Mouse (Mus musculus) embryonic facial prominence, embryonic 13.5 days (tissue): ENCODE results near the gene Dnajc1. TPM values are rescaled to one million over a fixed set of nuclear protein-coding genes. Genes with fewer than 3 reads are reported as not detected.

ENCODE experiments used
- ATAC-seq: fragments of 200-750 bp; cut with Nextera tagmentation; 2 replicates; pipeline ENCODE4 v1.8.0; 2017; ENCODE audit warnings: low read depth; ENCODE audit not compliant: insufficient number of reproducible peaks, insufficient read depth, low FRiP score, low TSS enrichment
- H3K27ac ChIP-seq: fragments of 300-500 bp; sonication (generic); 2 replicates; pipeline ENCODE4 v1.5.1; 2015; ENCODE audit warnings: moderate library complexity, mild to moderate bottlenecking, inconsistent platforms
- H3K27me3 ChIP-seq: fragments of 300-500 bp; sonication (generic); 2 replicates; pipeline ENCODE4 v1.6.1; 2015; ENCODE audit warnings: mild to moderate bottlenecking, inconsistent platforms
- H3K36me3 ChIP-seq: fragments of 300-500 bp; sonication (generic); 2 replicates; pipeline ENCODE4 v1.6.1; 2015; ENCODE audit warnings: mild to moderate bottlenecking, inconsistent platforms
- H3K4me1 ChIP-seq: fragments of 300-500 bp; sonication (generic); 2 replicates; pipeline ENCODE4 v1.6.1; 2015; ENCODE audit warnings: inconsistent platforms
- H3K4me2 ChIP-seq: fragments of 300-500 bp; sonication (generic); 2 replicates; pipeline ENCODE4 v1.6.1; 2015; ENCODE audit warnings: moderate library complexity, mild to moderate bottlenecking, inconsistent platforms
- H3K4me3 ChIP-seq: fragments of 300-500 bp; sonication (generic); 2 replicates; pipeline ENCODE4 v1.5.1; 2015; ENCODE audit warnings: mild to moderate bottlenecking, inconsistent platforms
- H3K9ac ChIP-seq: fragments of 300-500 bp; sonication (generic); 2 replicates; pipeline ENCODE4 v1.6.1; 2015; ENCODE audit warnings: mild to moderate bottlenecking, inconsistent platforms
- H3K9me3 ChIP-seq: fragments of 300-500 bp; sonication (generic); 2 replicates; pipeline ENCODE4 v1.6.1; 2016; ENCODE audit warnings: inconsistent platforms
- WGBS: fragments of 180-500 bp; shearing (Covaris S2); methylation state at CpG from one replicate; pipeline ENCODE4 v1.1.7; 2015; ENCODE audit warnings: mixed read lengths; 5-methylcytosine and 5-hydroxymethylcytosine counted together
- polyA plus RNA-seq: library from polyadenylated mRNA; unstranded; fragments of >200 nt; fragmentation: Nextera tagmentation; extraction: Ambion mirVana; gene quantifications from 2 replicates; pipeline ENCODE4 v1.2.1, GENCODE M21; 2015

Dnajc1 gene
- polyA plus RNA-seq, 1 experiment from 2014 or later: 36.4 TPM

DNA sequence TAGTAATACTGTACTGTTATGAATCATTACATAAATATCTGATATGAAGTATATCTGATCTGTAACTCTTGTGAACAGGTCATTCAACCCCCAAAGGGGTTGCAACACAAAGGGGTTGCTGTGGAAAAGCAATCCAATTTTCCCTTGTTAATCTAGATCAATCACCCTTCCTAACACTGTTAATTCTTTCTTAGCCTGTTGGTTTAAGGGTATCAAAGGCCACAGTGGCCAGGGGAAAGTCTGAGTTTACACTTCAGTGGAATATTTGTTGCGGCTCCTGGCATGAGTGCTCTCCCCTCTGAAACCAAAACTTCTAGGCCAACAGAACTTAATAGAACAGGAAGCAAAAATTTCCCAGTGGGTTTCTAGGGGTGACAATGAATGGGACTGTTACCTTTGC, 28.2 kb downstream of the Dnajc1 start:
- Histone ChIP-seq H3K9me3 (no peaks in the 10 kb centered on the region; the same call in 1 of the 2 replicates), H3K4me3 (no peak overlapping the region), H3K4me2 (no peak overlapping the region), H3K27me3 (no peaks in the 10 kb centered on the region), H3K27ac (no peak overlapping the region), H3K9ac (no peak overlapping the region), H3K4me1 (no peaks in the 10 kb centered on the region), H3K36me3 (peaks cover 9% of the 10 kb centered on the region)
- WGBS: 82% methylated on average over 1 of the region's 1 CpGs
- ATAC-seq: no peak

DNA sequence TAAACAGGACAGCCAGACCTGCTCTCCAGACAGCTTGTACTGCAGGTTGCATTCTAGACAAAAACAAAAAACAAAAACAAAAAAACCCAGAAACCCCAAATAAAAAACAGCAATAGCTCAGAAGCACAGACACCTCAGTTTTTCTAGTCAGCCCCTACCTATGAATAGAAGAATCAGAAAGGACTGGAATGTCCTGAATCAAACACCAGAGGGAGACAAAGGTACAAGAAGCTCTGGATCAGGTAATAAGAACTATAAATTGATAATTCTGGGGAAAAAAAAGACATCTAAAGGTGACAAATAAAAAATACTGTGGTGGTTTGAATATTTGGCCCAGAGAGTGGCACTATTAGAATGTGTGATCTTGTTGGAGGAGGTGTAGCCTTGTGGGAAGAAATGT, 37.3 kb downstream of the Dnajc1 start:
- Histone ChIP-seq H3K9me3 (0 out of 2 replicates have a peak, but pooled peaks cover 3% of the 10 kb centered on the region), H3K27ac (no peak overlapping the region), H3K27me3 (no peaks in the 10 kb centered on the region), H3K4me3 (no peak overlapping the region), H3K9ac (no peak overlapping the region), H3K4me2 (no peak overlapping the region), H3K36me3 (no peaks in the 10 kb centered on the region), H3K4me1 (no peaks in the 10 kb centered on the region)
- ATAC-seq: no peak

DNA sequence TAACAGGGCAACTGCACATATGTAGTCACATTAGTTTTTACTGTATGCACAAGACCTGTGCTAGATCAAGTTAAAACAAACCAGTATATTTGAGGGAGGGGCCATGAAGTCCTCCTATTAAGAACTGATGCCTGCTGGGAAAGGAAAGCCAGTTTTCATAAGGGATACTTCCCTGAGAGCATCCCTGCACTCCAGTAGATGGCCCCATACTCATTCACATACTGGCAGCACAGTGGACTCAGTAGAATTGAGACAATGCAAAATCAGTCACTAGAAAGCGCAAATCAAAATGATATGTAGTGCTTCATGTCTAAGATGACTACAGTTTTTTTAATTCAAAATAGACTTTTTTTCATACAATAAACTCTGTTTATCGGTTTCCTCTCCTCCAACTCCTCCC, 40.0 kb downstream of the Dnajc1 start:
- Histone ChIP-seq H3K9me3 (0 out of 2 replicates have a peak, but pooled peaks cover 3% of the 10 kb centered on the region), H3K4me2 (no peak overlapping the region), H3K9ac (no peak overlapping the region), H3K27me3 (no peaks in the 10 kb centered on the region), H3K4me1 (no peaks in the 10 kb centered on the region), H3K36me3 (no peaks in the 10 kb centered on the region), H3K27ac (no peak overlapping the region), H3K4me3 (no peak overlapping the region)
- ATAC-seq: no peak
- 86% methylated on average over 2 of the region's 2 CpGs for WGBS

DNA sequence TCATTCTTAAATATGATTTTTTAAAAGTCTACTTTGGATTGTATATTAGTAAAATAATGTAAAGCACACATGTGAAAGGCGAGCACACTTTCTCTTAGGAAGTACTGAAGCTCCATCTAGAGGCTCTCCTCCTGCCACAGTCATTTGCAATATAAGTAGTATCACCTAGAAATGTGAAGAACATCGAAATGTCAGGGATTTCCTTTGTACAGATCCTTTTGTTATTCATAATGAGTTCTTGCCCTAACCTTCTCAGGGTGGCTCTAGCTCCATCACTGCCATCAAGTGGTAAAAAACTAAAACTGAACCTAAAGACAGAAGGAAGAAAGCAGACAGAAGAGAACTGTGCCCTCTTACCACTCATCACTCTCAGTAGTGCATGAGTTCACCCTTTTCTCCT, 49.2 kb downstream of the Dnajc1 start:
- H3K4me2 ChIP-seq: no peak overlapping the region
- no peaks in the 10 kb centered on the region for H3K9me3 ChIP-seq
- no peaks in the 10 kb centered on the region for H3K4me1 ChIP-seq
- 53% methylated on average over 2 of the region's 2 CpGs for WGBS
- ATAC-seq: no peak
- no peaks in the 10 kb centered on the region for H3K27me3 ChIP-seq
- H3K27ac ChIP-seq: no peak overlapping the region
- no peak overlapping the region for H3K9ac ChIP-seq
- H3K36me3 ChIP-seq: no peaks in the 10 kb centered on the region
- H3K4me3 ChIP-seq: no peak overlapping the region

DNA sequence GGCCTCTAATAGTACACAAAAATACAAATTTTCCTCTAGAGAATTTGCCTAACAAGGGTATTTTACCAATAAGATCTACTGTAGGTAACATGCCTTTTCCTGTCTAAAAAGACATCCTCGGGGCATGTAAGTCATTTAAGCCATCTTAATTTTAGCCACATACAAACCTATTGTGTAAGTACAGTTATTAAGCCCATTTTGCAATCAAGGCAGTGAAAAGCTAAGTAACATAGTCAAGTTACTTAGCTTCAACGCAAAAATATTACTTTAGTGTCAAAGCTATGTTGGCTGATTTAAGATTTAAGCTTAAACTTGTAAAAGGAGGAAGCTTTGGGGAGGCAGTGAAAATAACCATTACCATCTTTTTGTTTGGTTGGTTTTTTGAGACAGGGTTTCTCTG, 74.0 kb downstream of the Dnajc1 start:
- no peaks in the 10 kb centered on the region; the same call in 1 of the 2 replicates for H3K9me3 ChIP-seq
- no peak overlapping the region for H3K4me2 ChIP-seq
- H3K27me3 ChIP-seq: no peaks in the 10 kb centered on the region
- 51% methylated on average over 2 of the region's 2 CpGs for WGBS
- no peak overlapping the region for H3K4me3 ChIP-seq
- no peak overlapping the region for H3K9ac ChIP-seq
- H3K4me1 ChIP-seq: peaks cover 7% of the 10 kb centered on the region; the same call in 1 of the 2 replicates
- peaks cover 2% of the 10 kb centered on the region; the same call in 1 of the 2 replicates for H3K36me3 ChIP-seq
- no peak for ATAC-seq
- H3K27ac ChIP-seq: no peak overlapping the region

DNA sequence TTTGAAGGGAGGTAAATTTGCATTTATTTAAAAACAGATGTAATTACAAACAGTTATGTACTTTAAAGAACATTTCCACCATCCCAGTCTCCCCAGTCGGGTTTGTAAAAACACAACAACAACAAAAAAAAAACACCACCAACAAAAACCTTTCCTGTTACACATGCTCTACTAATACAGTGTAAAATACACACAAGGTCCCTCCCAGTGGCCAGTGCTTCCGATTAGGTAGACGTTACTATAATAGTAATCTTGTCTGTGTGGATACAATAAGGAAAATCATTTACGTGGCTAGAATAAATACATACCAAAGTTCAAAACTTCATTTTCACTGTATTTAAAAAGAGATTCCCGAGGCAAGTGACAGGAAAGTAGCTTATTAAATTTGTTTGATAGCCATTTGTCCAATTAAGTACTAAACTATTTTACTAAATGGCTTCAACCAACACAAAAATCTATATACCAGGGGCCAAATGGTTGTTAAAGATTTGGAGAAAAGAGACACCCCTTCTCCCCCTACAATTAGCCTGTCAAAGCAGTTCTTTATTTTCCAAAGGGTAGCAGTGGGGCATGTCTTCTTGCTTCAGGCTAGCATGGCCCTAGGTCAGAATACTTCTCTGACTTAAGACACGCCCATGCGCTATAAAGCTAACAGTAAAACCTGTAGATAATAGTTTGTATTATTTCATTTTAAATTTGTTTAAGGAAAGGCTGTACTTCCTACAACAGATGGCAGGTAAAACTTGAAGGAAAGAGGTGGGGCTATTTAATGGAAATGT, 74.9 kb downstream of the Dnajc1 start:
- H3K4me2 ChIP-seq: no peak overlapping the region
- H3K4me1 ChIP-seq: peaks cover 7% of the 10 kb centered on the region; the same call in 1 of the 2 replicates
- H3K27ac ChIP-seq: no peak overlapping the region
- no peak for ATAC-seq
- WGBS: 19% methylated on average over 7 of the region's 7 CpGs
- peaks cover under 1% of the 10 kb centered on the region; the same call in 1 of the 2 replicates for H3K36me3 ChIP-seq
- H3K9ac ChIP-seq: no peak overlapping the region
- H3K9me3 ChIP-seq: no peaks in the 10 kb centered on the region; the same call in 1 of the 2 replicates
- H3K4me3 ChIP-seq: no peak overlapping the region
- H3K27me3 ChIP-seq: no peaks in the 10 kb centered on the region

DNA sequence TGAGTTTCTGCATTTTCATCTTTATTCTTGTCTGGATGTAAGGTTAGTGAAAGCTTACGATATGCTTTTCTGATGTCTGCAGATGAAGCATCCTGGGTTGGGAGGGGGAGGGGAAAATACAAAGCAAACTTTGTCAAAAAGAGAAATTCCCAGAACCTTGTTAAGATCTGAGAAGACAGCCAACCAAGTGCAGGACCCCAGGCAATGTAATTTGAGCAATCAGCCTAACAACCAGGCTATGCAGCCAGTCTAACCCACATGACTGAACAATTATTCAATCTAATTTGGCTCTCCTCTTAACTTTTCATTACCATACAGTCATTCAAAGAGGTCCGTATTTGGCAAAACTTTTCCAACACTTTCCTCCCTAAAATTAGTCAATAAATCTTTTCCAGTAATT, 75.7 kb downstream of the Dnajc1 start:
- no peak overlapping the region for H3K4me2 ChIP-seq
- ATAC-seq: no peak
- no peak overlapping the region for H3K4me3 ChIP-seq
- H3K4me1 ChIP-seq: peaks cover 7% of the 10 kb centered on the region; the same call in 1 of the 2 replicates
- no peaks in the 10 kb centered on the region; the same call in 1 of the 2 replicates for H3K36me3 ChIP-seq
- H3K9ac ChIP-seq: no peak overlapping the region
- H3K27me3 ChIP-seq: no peaks in the 10 kb centered on the region
- H3K27ac ChIP-seq: no peak overlapping the region
- no peaks in the 10 kb centered on the region; the same call in 1 of the 2 replicates for H3K9me3 ChIP-seq
- WGBS: 9% methylated on average over 2 of the region's 2 CpGs

DNA sequence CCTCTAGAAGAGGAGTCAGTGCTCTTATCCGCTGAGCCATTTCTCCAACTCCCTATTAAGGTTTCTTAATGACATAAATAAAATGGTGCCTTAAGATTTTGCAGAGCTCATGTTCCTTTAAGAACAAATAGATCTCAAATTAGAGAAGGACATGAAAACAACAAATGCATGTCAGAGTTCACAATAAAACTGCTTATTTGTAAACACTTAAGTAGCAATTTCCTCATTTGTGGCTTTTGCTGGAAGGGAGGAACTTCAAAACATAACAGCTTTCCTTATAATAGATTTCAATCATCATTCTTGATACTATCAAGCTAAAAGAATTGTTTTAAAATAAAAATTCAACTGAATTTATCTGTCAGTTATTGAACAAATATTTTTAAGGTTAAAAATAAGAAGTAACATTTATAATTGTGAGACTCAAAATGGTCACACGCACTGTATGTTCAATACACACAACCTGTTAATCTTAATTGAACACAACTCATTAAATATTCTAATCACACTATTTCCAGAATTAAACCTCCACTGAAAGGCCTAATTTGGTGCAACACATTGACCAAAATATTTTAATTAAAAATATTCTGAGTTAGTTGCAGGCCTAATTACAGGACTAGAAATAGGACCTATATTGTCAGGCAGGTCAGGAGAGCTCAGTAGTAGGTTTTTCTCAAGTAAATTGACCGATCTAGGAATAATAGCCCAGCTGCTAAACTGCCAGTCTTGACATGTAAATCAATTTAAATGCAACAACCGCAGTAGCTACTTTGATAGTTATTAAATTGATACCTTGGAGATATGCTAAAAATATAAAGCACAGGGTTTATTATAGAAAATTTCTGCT, 82.1 kb downstream of the Dnajc1 start:
- H3K27me3 ChIP-seq: no peaks in the 10 kb centered on the region
- ATAC-seq: no peak
- H3K9ac ChIP-seq: no peak overlapping the region
- H3K9me3 ChIP-seq: no peaks in the 10 kb centered on the region
- H3K4me2 ChIP-seq: no peak overlapping the region
- no peak overlapping the region for H3K4me3 ChIP-seq
- H3K27ac ChIP-seq: no peak overlapping the region
- H3K4me1 ChIP-seq: no peaks in the 10 kb centered on the region
- no peaks in the 10 kb centered on the region for H3K36me3 ChIP-seq
- WGBS: 82% methylated on average over 4 of the region's 4 CpGs

DNA sequence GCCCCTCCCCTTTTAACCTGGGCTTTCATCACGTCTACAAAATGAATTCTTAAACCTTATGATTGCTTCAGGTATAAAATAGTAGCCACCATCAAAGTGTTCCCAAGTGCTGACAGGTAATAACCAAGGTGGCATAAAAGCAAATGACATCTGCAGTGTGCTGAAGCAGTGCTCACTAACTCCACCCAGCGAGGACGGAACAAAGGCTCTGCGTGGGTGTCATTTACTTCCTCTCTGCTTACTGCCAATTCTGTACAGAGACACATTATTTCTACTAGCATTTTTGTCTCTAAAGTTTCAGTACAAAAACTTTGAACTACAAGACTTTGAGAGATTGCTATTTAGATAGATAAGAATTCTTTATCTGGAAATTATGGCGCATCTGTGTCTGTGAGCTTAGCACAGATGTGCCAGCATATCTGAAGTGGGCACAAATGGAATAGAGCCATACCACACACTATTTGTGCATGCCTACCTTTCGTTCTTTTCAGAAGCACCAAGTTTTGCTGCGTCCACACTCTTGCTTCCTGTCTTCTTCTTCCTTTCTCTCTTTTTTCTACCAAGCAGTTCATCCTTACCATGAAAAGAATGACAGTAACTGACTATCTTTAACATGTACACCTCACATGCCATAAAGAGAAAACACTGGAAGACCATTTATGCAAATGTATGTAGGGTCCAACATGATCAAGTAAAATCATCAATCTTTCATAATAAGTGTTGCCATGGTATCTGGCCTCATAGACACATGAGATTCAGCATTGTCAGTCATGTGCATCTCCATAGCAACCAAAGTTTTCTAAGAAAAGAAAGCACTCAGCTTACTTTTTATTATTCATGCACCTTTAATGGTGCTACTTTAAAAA, 85.0 kb downstream of the Dnajc1 start:
- ATAC-seq: no peak
- Histone ChIP-seq H3K27me3 (no peaks in the 10 kb centered on the region), H3K36me3 (no peaks in the 10 kb centered on the region), H3K4me2 (no peak overlapping the region), H3K4me1 (no peaks in the 10 kb centered on the region), H3K4me3 (no peak overlapping the region), H3K9ac (no peak overlapping the region), H3K27ac (no peak overlapping the region), H3K9me3 (no peaks in the 10 kb centered on the region)
- 78% methylated on average over 7 of the region's 7 CpGs for WGBS

DNA sequence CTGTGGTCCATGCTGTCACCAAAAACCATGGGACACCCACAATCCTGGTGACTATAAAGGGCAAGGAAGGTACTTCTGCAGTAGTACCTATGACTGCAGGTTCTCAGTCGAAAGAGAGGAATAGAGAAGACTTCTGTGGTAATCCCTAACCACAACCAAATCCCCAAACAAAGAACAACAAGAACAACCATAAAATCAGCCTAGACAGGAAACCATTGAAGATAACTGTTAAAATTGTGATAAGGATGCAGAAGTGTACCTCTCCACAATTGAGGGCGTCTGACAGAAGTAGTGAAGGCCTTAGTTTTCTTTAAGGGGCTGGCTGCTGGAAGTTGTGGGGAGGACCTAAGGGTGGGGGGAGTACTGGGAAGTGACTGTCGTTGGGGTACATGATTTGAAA, 91.7 kb downstream of the Dnajc1 start:
- Histone ChIP-seq H3K36me3 (peaks cover 20% of the 10 kb centered on the region), H3K27ac (no peak overlapping the region), H3K4me1 (no peaks in the 10 kb centered on the region), H3K9ac (no peak overlapping the region), H3K4me3 (no peak overlapping the region), H3K9me3 (no peaks in the 10 kb centered on the region), H3K27me3 (no peaks in the 10 kb centered on the region), H3K4me2 (no peak overlapping the region)
- ATAC-seq: no peak
- 82% methylated on average over 3 of the region's 3 CpGs for WGBS

DNA sequence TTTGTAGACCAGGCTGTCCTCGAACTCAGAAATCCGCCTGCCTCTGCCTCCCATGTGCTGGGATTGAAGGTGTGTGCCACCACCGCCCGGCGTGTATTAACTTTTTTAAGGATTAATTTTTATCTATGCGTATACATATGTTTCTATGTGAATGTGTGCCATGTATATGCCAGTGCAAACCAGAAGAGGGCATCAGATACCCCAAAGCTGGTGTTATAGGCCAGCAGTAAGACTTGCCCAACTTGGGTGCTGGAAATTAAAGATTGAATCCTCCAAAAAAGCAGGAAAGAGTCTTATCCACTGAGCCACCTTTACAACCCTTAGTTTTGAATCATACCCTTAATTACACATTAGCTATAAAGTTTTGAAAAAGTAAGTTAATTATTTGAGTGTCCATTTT, 107.5 kb downstream of the Dnajc1 start:
- Histone ChIP-seq H3K4me1 (no peaks in the 10 kb centered on the region), H3K27me3 (no peaks in the 10 kb centered on the region), H3K9me3 (peaks cover 3% of the 10 kb centered on the region; the same call in 1 of the 2 replicates), H3K9ac (no peak overlapping the region), H3K4me2 (no peak overlapping the region), H3K27ac (no peak overlapping the region), H3K36me3 (peaks cover 14% of the 10 kb centered on the region), H3K4me3 (no peak overlapping the region)
- WGBS: 96% methylated on average over 6 of the region's 6 CpGs
- ATAC-seq: no peak
